Mouse (Mus musculus): ENCODE measurements around the gene Mettl16. TPM values are rescaled to one million over a fixed set of nuclear protein-coding genes. Genes with fewer than 3 reads are reported as not detected.

Gene Mettl16
- polyA plus RNA-seq, 1 experiment from 2014 or later = 53.2 TPM

GRCm38 (mm10) chr11:74832503-74833143 lies 62.0 kb downstream of the Mettl16 start:
- WGBS = under 1% methylated on average over 26 of the region's 26 CpGs
- Histone ChIP-seq H3K27me3 (ENCODE audit: control insufficient read depth, insufficient read depth, low read depth, low read length) (no peaks in the 10 kb centered on the region), H3K27ac (ENCODE audit: low read length) (peak overlapping the region; percentile 94), H3K36me3 (ENCODE audit: control insufficient read depth, insufficient read depth, low read length) (no peaks in the 10 kb centered on the region), H3K9ac (ENCODE audit: low read depth, low read length) (peak overlapping the region; percentile 98), H3K9me3 (replicated peaks; ENCODE audit: control insufficient read depth, low read length, poor library complexity, severe bottlenecking) (no peaks in the 10 kb centered on the region), H3K4me1 (ENCODE audit: control insufficient read depth, insufficient read depth, low read length) (peaks cover 32% of the 10 kb centered on the region), H3K4me3 (ENCODE audit: low read depth, low read length) (peak overlapping the region; percentile 99), H3K4me2 (ENCODE audit: low read length) (peak overlapping the region; percentile 85)
- no peak for ATAC-seq

- Histone ChIP-seq H3K27me3 (ENCODE audit: control insufficient read depth, insufficient read depth, low read depth, low read length) (no peaks in the 10 kb centered on the region), H3K27ac (ENCODE audit: low read length) (no peak overlapping the region), H3K4me3 (ENCODE audit: low read depth, low read length) (no peak overlapping the region; the same call in 1 of the 2 replicates), H3K4me1 (ENCODE audit: control insufficient read depth, insufficient read depth, low read length) (peaks cover 35% of the 10 kb centered on the region), H3K36me3 (ENCODE audit: control insufficient read depth, insufficient read depth, low read length) (no peaks in the 10 kb centered on the region), H3K9ac (ENCODE audit: low read depth, low read length) (peak overlapping the region; percentile 98), H3K4me2 (ENCODE audit: low read length) (peak overlapping the region; percentile 85), H3K9me3 (replicated peaks; ENCODE audit: control insufficient read depth, low read length, poor library complexity, severe bottlenecking) (no peaks in the 10 kb centered on the region)
- 83% methylated on average over 8 of the region's 8 CpGs for WGBS
- no peak for ATAC-seq
These were observed 63.1 kb downstream of the Mettl16 start for GRCm38 (mm10) chr11:74833536-74834358.

GRCm38 (mm10) chr11:74834359-74834638 lies 63.7 kb downstream of the Mettl16 start:
- no peaks in the 10 kb centered on the region for H3K36me3 ChIP-seq (ENCODE audit: control insufficient read depth, insufficient read depth, low read length)
- no peak overlapping the region for H3K4me3 ChIP-seq (ENCODE audit: low read depth, low read length)
- peaks cover 37% of the 10 kb centered on the region for H3K4me1 ChIP-seq (ENCODE audit: control insufficient read depth, insufficient read depth, low read length)
- H3K27ac ChIP-seq (ENCODE audit: low read length) = no peak overlapping the region
- 63% methylated on average over 1 of the region's 1 CpGs for WGBS
- no peak overlapping the region for H3K9ac ChIP-seq (ENCODE audit: low read depth, low read length)
- H3K27me3 ChIP-seq (ENCODE audit: control insufficient read depth, insufficient read depth, low read depth, low read length) = no peaks in the 10 kb centered on the region
- no peak for ATAC-seq
- no peak overlapping the region for H3K4me2 ChIP-seq (ENCODE audit: low read length)
- H3K9me3 ChIP-seq (replicated peaks; ENCODE audit: control insufficient read depth, low read length, poor library complexity, severe bottlenecking) = no peaks in the 10 kb centered on the region

- ATAC-seq = no peak
- Histone ChIP-seq H3K9ac (ENCODE audit: low read depth, low read length) (no peak overlapping the region), H3K27ac (ENCODE audit: low read length) (no peak overlapping the region), H3K4me2 (ENCODE audit: low read length) (no peak overlapping the region), H3K9me3 (replicated peaks; ENCODE audit: control insufficient read depth, low read length, poor library complexity, severe bottlenecking) (no peaks in the 10 kb centered on the region), H3K4me1 (ENCODE audit: control insufficient read depth, insufficient read depth, low read length) (peaks cover 34% of the 10 kb centered on the region), H3K36me3 (ENCODE audit: control insufficient read depth, insufficient read depth, low read length) (no peaks in the 10 kb centered on the region), H3K4me3 (ENCODE audit: low read depth, low read length) (no peak overlapping the region), H3K27me3 (ENCODE audit: control insufficient read depth, insufficient read depth, low read depth, low read length) (no peaks in the 10 kb centered on the region)
- 56% methylated on average over 5 of the region's 5 CpGs for WGBS
These were observed 64.1 kb downstream of the Mettl16 start for GRCm38 (mm10) chr11:74834650-74835277.

- Histone ChIP-seq H3K9ac (ENCODE audit: low read depth, low read length) (no peak overlapping the region), H3K4me1 (ENCODE audit: control insufficient read depth, insufficient read depth, low read length) (peaks cover 34% of the 10 kb centered on the region)
- ATAC-seq = no peak
These were observed 65.1 kb downstream of the Mettl16 start for GRCm38 (mm10) chr11:74835593-74836224.

GRCm38 (mm10) chr11:74836225-74837055 lies 65.8 kb downstream of the Mettl16 start:
- ATAC-seq = no peak
- Histone ChIP-seq H3K27me3 (ENCODE audit: control insufficient read depth, insufficient read depth, low read depth, low read length) (no peaks in the 10 kb centered on the region), H3K9ac (ENCODE audit: low read depth, low read length) (no peak overlapping the region), H3K4me2 (ENCODE audit: low read length) (no peak overlapping the region), H3K4me1 (ENCODE audit: control insufficient read depth, insufficient read depth, low read length) (peaks cover 34% of the 10 kb centered on the region), H3K9me3 (replicated peaks; ENCODE audit: control insufficient read depth, low read length, poor library complexity, severe bottlenecking) (no peaks in the 10 kb centered on the region), H3K27ac (ENCODE audit: low read length) (no peak overlapping the region), H3K4me3 (ENCODE audit: low read depth, low read length) (no peak overlapping the region), H3K36me3 (ENCODE audit: control insufficient read depth, insufficient read depth, low read length) (no peaks in the 10 kb centered on the region)
- WGBS = 93% methylated on average over 21 of the region's 22 CpGs

More at GRCm38 (mm10) chr11:74835593-74836224, 65.1 kb downstream of the Mettl16 start:
- H3K27ac ChIP-seq (ENCODE audit: low read length) = no peak overlapping the region
- WGBS = 80% methylated on average over 6 of the region's 6 CpGs
- no peak overlapping the region for H3K4me3 ChIP-seq (ENCODE audit: low read depth, low read length)
- no peaks in the 10 kb centered on the region for H3K27me3 ChIP-seq (ENCODE audit: control insufficient read depth, insufficient read depth, low read depth, low read length)
- H3K9me3 ChIP-seq (replicated peaks; ENCODE audit: control insufficient read depth, low read length, poor library complexity, severe bottlenecking) = no peaks in the 10 kb centered on the region
- no peak overlapping the region for H3K4me2 ChIP-seq (ENCODE audit: low read length)
- no peaks in the 10 kb centered on the region for H3K36me3 ChIP-seq (ENCODE audit: control insufficient read depth, insufficient read depth, low read length)

- Histone ChIP-seq H3K9me3 (replicated peaks; ENCODE audit: control insufficient read depth, low read length, poor library complexity, severe bottlenecking) (no peaks in the 10 kb centered on the region), H3K36me3 (ENCODE audit: control insufficient read depth, insufficient read depth, low read length) (no peaks in the 10 kb centered on the region), H3K27ac (ENCODE audit: low read length) (peak overlapping the region; percentile 83), H3K4me2 (ENCODE audit: low read length) (peak overlapping the region; percentile 73), H3K9ac (ENCODE audit: low read depth, low read length) (peak overlapping the region; percentile 64), H3K4me1 (ENCODE audit: control insufficient read depth, insufficient read depth, low read length) (peaks cover 34% of the 10 kb centered on the region), H3K4me3 (ENCODE audit: low read depth, low read length) (peak overlapping the region; percentile 50), H3K27me3 (ENCODE audit: control insufficient read depth, insufficient read depth, low read depth, low read length) (no peaks in the 10 kb centered on the region)
- no peak for ATAC-seq
- 43% methylated on average over 16 of the region's 16 CpGs for WGBS
These were observed 66.5 kb downstream of the Mettl16 start for GRCm38 (mm10) chr11:74837056-74837693.

Measured in midbrain, embryonic 16.5 days (tissue).